Mouse (Mus musculus) lung, embryonic 15.5 days (tissue): ENCODE measurements around the gene Krt9. TPM values are rescaled to one million over a fixed set of nuclear protein-coding genes. Genes with fewer than 3 reads are reported as not detected.
A peak's percentile ranks its signal among the peaks of the same experiment; 100 is the strongest.

ENCODE experiments used
- ATAC-seq: fragments of 200-750 bp; cut with Nextera tagmentation; 2 replicates; pipeline ENCODE4 v1.8.0; 2017; ENCODE audit warnings: moderate number of reproducible peaks, borderline replicate concordance; ENCODE audit not compliant: low FRiP score, low TSS enrichment; ENCODE audit errors: extremely low read depth
- H3K27ac ChIP-seq: fragments of 300-500 bp; sonication (generic); 2 replicates; pipeline ENCODE4 v1.5.1; 2015; ENCODE audit warnings: moderate library complexity, mild to moderate bottlenecking, inconsistent platforms
- H3K27me3 ChIP-seq: fragments of 300-500 bp; sonication (generic); 2 replicates; pipeline ENCODE4 v1.6.1; 2015; ENCODE audit warnings: inconsistent platforms
- H3K36me3 ChIP-seq: fragments of 300-500 bp; sonication (generic); 2 replicates; pipeline ENCODE4 v1.6.1; 2015; ENCODE audit warnings: inconsistent platforms
- H3K4me1 ChIP-seq: fragments of 300-500 bp; sonication (generic); 2 replicates; pipeline ENCODE4 v1.6.1; 2015; ENCODE audit warnings: inconsistent platforms
- H3K4me2 ChIP-seq: fragments of 300-500 bp; sonication (generic); 2 replicates; pipeline ENCODE4 v1.6.1; 2015; ENCODE audit warnings: inconsistent platforms, mild to moderate bottlenecking, moderate library complexity
- H3K4me3 ChIP-seq: fragments of 300-500 bp; sonication (generic); 2 replicates; pipeline ENCODE4 v1.5.1; 2015; ENCODE audit warnings: mild to moderate bottlenecking, inconsistent platforms
- H3K9ac ChIP-seq: fragments of 300-500 bp; sonication (generic); 2 replicates; pipeline ENCODE4 v1.6.1; 2015; ENCODE audit warnings: inconsistent platforms
- H3K9me3 ChIP-seq: fragments of 300-500 bp; sonication (generic); 2 replicates; pipeline ENCODE4 v1.6.1; 2016; ENCODE audit warnings: inconsistent platforms
- WGBS: fragments of 180-500 bp; shearing (Covaris S2); methylation state at CpG from one replicate; pipeline ENCODE4 v1.1.7; 2015; 5-methylcytosine and 5-hydroxymethylcytosine counted together
- polyA plus RNA-seq: library from polyadenylated mRNA; unstranded; fragments of >200 nt; fragmentation: Nextera tagmentation; extraction: Ambion mirVana; gene quantifications from 2 replicates; pipeline ENCODE4 v1.2.1, GENCODE M21; 2015

The Krt9 gene
- polyA plus RNA-seq, 1 experiment from 2014 or later: not detected

GRCm38 (mm10) chr11:100147566-100148353, 45.3 kb downstream of the Krt9 start:
- no peak for ATAC-seq
- Histone ChIP-seq H3K9ac (no peak overlapping the region), H3K36me3 (no peaks in the 10 kb centered on the region), H3K4me1 (peaks cover 11% of the 10 kb centered on the region; the same call in 1 of the 2 replicates), H3K9me3 (no peaks in the 10 kb centered on the region), H3K4me2 (no peak overlapping the region), H3K27ac (no peak overlapping the region), H3K4me3 (no peak overlapping the region), H3K27me3 (peaks cover 15% of the 10 kb centered on the region)
- WGBS: 51% methylated on average over 5 of the region's 5 CpGs

- peak; percentile 91 for ATAC-seq
- Histone ChIP-seq H3K9ac (peak overlapping the region; percentile 10; the same call in 1 of the 2 replicates), H3K4me1 (peaks cover 11% of the 10 kb centered on the region; the same call in 1 of the 2 replicates), H3K36me3 (no peaks in the 10 kb centered on the region), H3K27ac (peak overlapping the region; percentile 89), H3K4me3 (peak overlapping the region; percentile 49), H3K27me3 (peaks cover 15% of the 10 kb centered on the region), H3K4me2 (peak overlapping the region; percentile 56), H3K9me3 (no peaks in the 10 kb centered on the region)
- WGBS: under 1% methylated on average over 13 of the region's 13 CpGs
Measured at GRCm38 (mm10) chr11:100145858-100146560, 47.0 kb downstream of the Krt9 start.

- Histone ChIP-seq H3K4me3 (peak overlapping the region; percentile 49), H3K9ac (peak overlapping the region; percentile 10), H3K9me3 (no peaks in the 10 kb centered on the region), H3K4me2 (peak overlapping the region; percentile 56), H3K36me3 (no peaks in the 10 kb centered on the region), H3K4me1 (peaks cover 11% of the 10 kb centered on the region; the same call in 1 of the 2 replicates), H3K27ac (peak overlapping the region; percentile 89), H3K27me3 (peaks cover 15% of the 10 kb centered on the region)
- no peak; the same call in 1 of the 2 replicates for ATAC-seq
- 2% methylated on average over 20 of the region's 20 CpGs for WGBS
Measured at GRCm38 (mm10) chr11:100145104-100145503, 47.9 kb downstream of the Krt9 start.

- H3K4me1 ChIP-seq: peaks cover 20% of the 10 kb centered on the region
- 67% methylated on average over 21 of the region's 21 CpGs for WGBS
- H3K27ac ChIP-seq: no peak overlapping the region
- no peaks in the 10 kb centered on the region for H3K9me3 ChIP-seq
- peaks cover 14% of the 10 kb centered on the region for H3K27me3 ChIP-seq
- H3K4me2 ChIP-seq: no peak overlapping the region
- H3K36me3 ChIP-seq: no peaks in the 10 kb centered on the region
- no peak overlapping the region for H3K4me3 ChIP-seq
- no peak overlapping the region for H3K9ac ChIP-seq
- no peak for ATAC-seq
Measured at GRCm38 (mm10) chr11:100140966-100141365, 52.1 kb downstream of the Krt9 start.

GRCm38 (mm10) chr11:100139391-100139790, 53.7 kb downstream of the Krt9 start:
- no peak overlapping the region for H3K4me2 ChIP-seq
- WGBS: 67% methylated on average over 2 of the region's 2 CpGs
- no peaks in the 10 kb centered on the region for H3K9me3 ChIP-seq
- H3K36me3 ChIP-seq: no peaks in the 10 kb centered on the region
- H3K4me1 ChIP-seq: peaks cover 21% of the 10 kb centered on the region
- ATAC-seq: no peak
- no peaks in the 10 kb centered on the region; the same call in 1 of the 2 replicates for H3K27me3 ChIP-seq
- H3K9ac ChIP-seq: no peak overlapping the region
- no peak overlapping the region for H3K4me3 ChIP-seq
- H3K27ac ChIP-seq: peak overlapping the region; percentile 50

GRCm38 (mm10) chr11:100138809-100139208, 54.2 kb downstream of the Krt9 start:
- peaks cover 21% of the 10 kb centered on the region for H3K4me1 ChIP-seq
- peak overlapping the region; percentile 50 for H3K27ac ChIP-seq
- ATAC-seq: peak; percentile 27; the same call in 1 of the 2 replicates
- H3K36me3 ChIP-seq: no peaks in the 10 kb centered on the region
- H3K4me2 ChIP-seq: no peak overlapping the region
- H3K27me3 ChIP-seq: no peaks in the 10 kb centered on the region; the same call in 1 of the 2 replicates
- H3K9me3 ChIP-seq: no peaks in the 10 kb centered on the region
- WGBS: 43% methylated on average over 7 of the region's 7 CpGs
- H3K9ac ChIP-seq: no peak overlapping the region
- no peak overlapping the region for H3K4me3 ChIP-seq

- no peaks in the 10 kb centered on the region for H3K9me3 ChIP-seq
- H3K9ac ChIP-seq: no peak overlapping the region
- ATAC-seq: no peak
- H3K27ac ChIP-seq: no peak overlapping the region
- 18% methylated on average over 4 of the region's 5 CpGs for WGBS
- H3K4me2 ChIP-seq: no peak overlapping the region
- H3K36me3 ChIP-seq: no peaks in the 10 kb centered on the region
- peaks cover 21% of the 10 kb centered on the region for H3K4me1 ChIP-seq
- no peaks in the 10 kb centered on the region for H3K27me3 ChIP-seq
- H3K4me3 ChIP-seq: no peak overlapping the region
Measured at GRCm38 (mm10) chr11:100137693-100138092, 55.4 kb downstream of the Krt9 start.

Other genes starting within 250 kb of the Krt9 start
- not detected in 2 replicates for gene Krtap9-5, start 244.8 kb downstream of the Krt9 start, polyA plus RNA-seq
- gene Krtap29-1, start 214.2 kb downstream of the Krt9 start, polyA plus RNA-seq: not detected in 2 replicates
- gene Krtap16-1, start 206.6 kb downstream of the Krt9 start, polyA plus RNA-seq: not detected in 2 replicates
- 1.6 and 2.3 TPM in 2 replicates for gene Krtap17-1, start 199.3 kb downstream of the Krt9 start, polyA plus RNA-seq
- not detected in 2 replicates for gene Krt33a, start 177.0 kb downstream of the Krt9 start, polyA plus RNA-seq
- gene Krt33b, start 163.4 kb downstream of the Krt9 start, polyA plus RNA-seq: not detected in 2 replicates
- gene Krt34, start 151.7 kb downstream of the Krt9 start, polyA plus RNA-seq: 0.34 TPM in 1 of 2 replicates, not detected in the other
- 0.10 TPM in 1 of 2 replicates, not detected in the other for gene Krt31, start 142.7 kb downstream of the Krt9 start, polyA plus RNA-seq
- not detected in 2 replicates for gene Krt32, start 105.0 kb downstream of the Krt9 start, polyA plus RNA-seq
- not detected in 2 replicates for gene Krt35, start 97.0 kb downstream of the Krt9 start, polyA plus RNA-seq
- 0.13 and 0.20 TPM in 2 replicates for gene Krt36, start 87.6 kb downstream of the Krt9 start, polyA plus RNA-seq
- 4.0 and 7.4 TPM in 2 replicates for gene Krt13, start 71.7 kb downstream of the Krt9 start, polyA plus RNA-seq
- gene Krt15, start 57.3 kb downstream of the Krt9 start, polyA plus RNA-seq: 49.1 and 59.3 TPM in 2 replicates
- gene Krt19, start 44.6 kb downstream of the Krt9 start, polyA plus RNA-seq: 253 and 264 TPM in 2 replicates
- gene Krt14, start 14.3 kb upstream of the Krt9 start, polyA plus RNA-seq: 1.2 and 2.6 TPM in 2 replicates
- not detected in 2 replicates for gene Krt16, start 55.7 kb upstream of the Krt9 start, polyA plus RNA-seq
- 7.5 and 18.2 TPM in 2 replicates for gene Krt17, start 67.8 kb upstream of the Krt9 start, polyA plus RNA-seq
- not detected in 2 replicates for gene Krt42, start 76.6 kb upstream of the Krt9 start, polyA plus RNA-seq
- gene Eif1, start 126.6 kb upstream of the Krt9 start, polyA plus RNA-seq: 1,642 and 1,646 TPM in 2 replicates
- not detected in 2 replicates for gene Gast, start 141.2 kb upstream of the Krt9 start, polyA plus RNA-seq
- gene Hap1, start 162.9 kb upstream of the Krt9 start, polyA plus RNA-seq: 19.8 and 20.7 TPM in 2 replicates
- 122 and 136 TPM in 2 replicates for gene Jup, start 204.5 kb upstream of the Krt9 start, polyA plus RNA-seq
- gene P3h4, start 221.6 kb upstream of the Krt9 start, polyA plus RNA-seq: 71.5 and 73.4 TPM in 2 replicates
- gene Fkbp10, start 222.5 kb upstream of the Krt9 start, polyA plus RNA-seq: 142 and 143 TPM in 2 replicates
- 129 and 133 TPM in 2 replicates for gene Nt5c3b, start 248.6 kb upstream of the Krt9 start, polyA plus RNA-seq
- gene Klhl10, start 248.7 kb upstream of the Krt9 start, polyA plus RNA-seq: 0.56 and 0.88 TPM in 2 replicates